8 mouse cellular contexts compared by ENCODE assay signal in genomic region chr10:78170445-78170844, GRCm38 (mm10). TPM values are rescaled to one million over a fixed set of nuclear protein-coding genes. Genes with fewer than 3 reads are reported as not detected.
DNase-seq lines count a peak whose midpoint lies in the region; ATAC-seq and TF ChIP-seq lines count a peak whose summit lies in the region.

No protein-coding gene starts in this region.

- no peak for TF ChIP-seq EP300 in liver, embryonic 14.5 days (IDR thresholded peaks at IDR 0.05; ENCODE audit: low read depth)

- WGBS in heart, embryonic 10.5 days, result 50% methylated on average over 2 of the region's 2 CpGs
- WGBS in forebrain, embryonic 15.5 days, result 61% methylated on average over 2 of the region's 2 CpGs
- 48% methylated on average over 2 of the region's 2 CpGs for WGBS in liver, embryonic 14.5 days (ENCODE audit: insufficient replicate concordance)

- H3K27ac ChIP-seq in heart, embryonic 10.5 days, result peak overlapping the region; percentile 95
- no peak overlapping the region for H3K27ac ChIP-seq in forebrain, embryonic 15.5 days (replicated peaks)
- H3K27ac ChIP-seq in liver, embryonic 14.5 days, result no peak overlapping the region

- H3K36me3 ChIP-seq in heart, embryonic 10.5 days, result peaks cover 73% of the 10 kb centered on the region
- H3K36me3 ChIP-seq in E14TG2a.4 (ENCODE audit: insufficient read depth, low read length), result peaks cover 86% of the 10 kb centered on the region
- peaks cover 47% of the 10 kb centered on the region for H3K36me3 ChIP-seq in forebrain, embryonic 15.5 days
- peaks cover 25% of the 10 kb centered on the region for H3K36me3 ChIP-seq in liver, embryonic 14.5 days (replicated peaks; ENCODE audit: control insufficient read depth, insufficient read depth, low read depth)

- H3K27me3 ChIP-seq in heart, embryonic 10.5 days (ENCODE audit: insufficient read depth, poor library complexity, severe bottlenecking), result no peaks in the 10 kb centered on the region
- H3K27me3 ChIP-seq in E14TG2a.4 (ENCODE audit: insufficient read depth, low read length), result no peaks in the 10 kb centered on the region
- no peaks in the 10 kb centered on the region for H3K27me3 ChIP-seq in forebrain, embryonic 15.5 days
- H3K27me3 ChIP-seq in liver, embryonic 14.5 days (ENCODE audit: control insufficient read depth, insufficient read depth, low read length), result no peaks in the 10 kb centered on the region

- no peaks in the 10 kb centered on the region for H3K9me3 ChIP-seq in heart, embryonic 10.5 days
- H3K9me3 ChIP-seq in E14TG2a.4 (ENCODE audit: low read length), result no peaks in the 10 kb centered on the region
- H3K9me3 ChIP-seq in forebrain, embryonic 15.5 days, result no peaks in the 10 kb centered on the region
- no peaks in the 10 kb centered on the region for H3K9me3 ChIP-seq in liver, embryonic 14.5 days (ENCODE audit: control insufficient read depth, low read length)

- H3K4me3 ChIP-seq in heart, embryonic 10.5 days, result peak overlapping the region; percentile 94; the same call in 1 of the 2 replicates
- peak overlapping the region; percentile 96 for H3K4me3 ChIP-seq in E14TG2a.4 (replicated peaks; ENCODE audit: low read length)
- H3K4me3 ChIP-seq in forebrain, embryonic 15.5 days, result no peak overlapping the region
- H3K4me3 ChIP-seq in liver, embryonic 14.5 days (ENCODE audit: insufficient read depth in 1 of 2, low read depth in 2 of 2, low read length in 2 of 2), result no peak overlapping the region

- no peak for TF ChIP-seq CTCF in E14TG2a.4 (conservative IDR thresholded peaks at IDR 0.05; ENCODE audit: low read length)
- no peak for TF ChIP-seq CTCF in liver, embryonic 14.5 days (IDR thresholded peaks at IDR 0.05; ENCODE audit: low read depth)

- no peak overlapping the region for H3K9ac ChIP-seq in forebrain, embryonic 15.5 days (replicated peaks)
- H3K9ac ChIP-seq in liver, embryonic 14.5 days (replicated peaks), result no peak overlapping the region

- peak overlapping the region; percentile 84; the same call in 1 of the 2 replicates for H3K4me2 ChIP-seq in forebrain, embryonic 15.5 days (replicated peaks)
- peak overlapping the region; percentile 72 for H3K4me2 ChIP-seq in liver, embryonic 14.5 days (ENCODE audit: low read depth)

- no peak for DNase-seq in heart, embryonic 10.5 days (ENCODE audit: low spot score)
- DNase-seq in heart, adult 9 months (ENCODE audit: low spot score in 2 of 2), result no peak
- DNase-seq in liver, embryonic 14.5 days (ENCODE audit: low read depth in 3 of 3, low spot score in 3 of 3), result no peak
- DNase-seq in layer of hippocampus, adult 9-10 months (ENCODE audit: low spot score), result no peak
- DNase-seq in adrenal gland, adult 8-10 months, result no peak

- no peak for ATAC-seq in forebrain, embryonic 15.5 days (replicated peaks)
- no peak for ATAC-seq in liver, embryonic 14.5 days (ENCODE audit: insufficient read depth)
- no peak for ATAC-seq in monocyte, adult 5-6 weeks (replicated peaks; ENCODE audit: insufficient number of reproducible peaks, low FRiP score, low TSS enrichment, poor library complexity, severe bottlenecking)

- H3K4me1 ChIP-seq in heart, embryonic 10.5 days, result peaks cover 24% of the 10 kb centered on the region
- peaks cover 33% of the 10 kb centered on the region for H3K4me1 ChIP-seq in E14TG2a.4 (replicated peaks; ENCODE audit: low read depth, low read length)
- H3K4me1 ChIP-seq in forebrain, embryonic 15.5 days, result peaks cover 26% of the 10 kb centered on the region
- H3K4me1 ChIP-seq in liver, embryonic 14.5 days (replicated peaks; ENCODE audit: control insufficient read depth in 2 of 2, insufficient read depth in 2 of 2, low read length in 1 of 2), result peaks cover 0 to 14% of the 10 kb centered on the region in 2 experiments; a peak in 3 of 4 replicates

RNA-seq across cellular contexts. Expression of gene D10Jhu81e, which starts 0.9 kb away (rescaled TPM):
- 32.8 and 34.9 TPM in 2 replicates for polyA plus RNA-seq in heart, embryonic 10.5 days (2016; fragmentation: Nextera tagmentation; extraction: Ambion mirVana)
- polyA plus RNA-seq in forebrain, embryonic 15.5 days (2015; fragmentation: Nextera tagmentation; extraction: Ambion mirVana), result 23.6 and 26.8 TPM in 2 replicates
- 34.1 and 39.1 TPM in 2 replicates for polyA plus RNA-seq in liver, embryonic 14.5 days (2012; rRNA removed)
- polyA plus RNA-seq in liver, embryonic 14.5 days (2014; fragmentation: Nextera tagmentation; extraction: Ambion mirVana), result 11.7 and 15.6 TPM in 2 replicates
- total RNA-seq in monocyte, adult 5-6 weeks (2017), result 25.6 to 38.1 TPM (median 29.0 TPM) in 3 replicates
- 100 to 1,000 TPM; 187 to 284 (median 230) TPM for total RNA-seq in adrenal gland, adult 8-10 months (2022)

RNA-seq across cellular contexts. Expression of gene Pwp2, which starts 14.5 kb away (rescaled TPM):
- 18.0 and 23.1 TPM in 2 replicates for polyA plus RNA-seq in heart, embryonic 10.5 days (2016; fragmentation: Nextera tagmentation; extraction: Ambion mirVana)
- polyA plus RNA-seq in forebrain, embryonic 15.5 days (2015; fragmentation: Nextera tagmentation; extraction: Ambion mirVana), result 22.5 and 24.2 TPM in 2 replicates
- 6.1 and 7.5 TPM in 2 replicates for polyA plus RNA-seq in liver, embryonic 14.5 days (2012; rRNA removed)
- polyA plus RNA-seq in liver, embryonic 14.5 days (2014; fragmentation: Nextera tagmentation; extraction: Ambion mirVana), result 7.2 and 9.6 TPM in 2 replicates
- total RNA-seq in monocyte, adult 5-6 weeks (2017), result 8.8 to 11.7 TPM (median 9.8 TPM) in 3 replicates
- total RNA-seq in adrenal gland, adult 8-10 months (2022), result 10 to 100 TPM; 20.1 to 22.4 (median 21.3) TPM

Comparison
In these comparisons a context has a peak if more than half of its experiments do, and no peak if none do; other contexts are left out.
1. H3K4me3 ChIP-seq: peak in heart, embryonic 10.5 days (single experiment) and E14TG2a.4 (single experiment); none in forebrain, embryonic 15.5 days (single experiment) and liver, embryonic 14.5 days (0 of 2).